Mouse (Mus musculus) liver, embryonic 14.5 days (tissue): ENCODE results near the gene Disp3. TPM values are rescaled to one million over a fixed set of nuclear protein-coding genes. Genes with fewer than 3 reads are reported as not detected.

Source experiments
- ATAC-seq: fragments of 200-750 bp; cut with Nextera tagmentation; 2 replicates; pipeline ENCODE4 v1.8.0; 2017; ENCODE audit warnings: moderate number of reproducible peaks, mild to moderate bottlenecking, moderate library complexity; ENCODE audit not compliant: insufficient read depth
- DNase-seq, 3 experiments: peaks; one replicate each; pipeline ENCODE4 v3.0.0-alpha.2; 2012 to 2013; ENCODE audit warnings: low read depth in 3 of 3, low spot score in 3 of 3
- H3K27ac ChIP-seq: fragments of 300-500 bp; sonication (generic); 2 replicates; pipeline ENCODE4 v1.5.1; 2014; ENCODE audit warnings: moderate library complexity, mild to moderate bottlenecking, control low read depth, inconsistent platforms
- H3K27me3 ChIP-seq: fragments of 300-500 bp; sonication (generic); 2 replicates; pipeline ENCODE4 v1.6.1; 2014; ENCODE audit warnings: mild to moderate bottlenecking, low read length, moderate library complexity; ENCODE audit not compliant: control insufficient read depth, insufficient read depth
- H3K36me3 ChIP-seq: fragments of 300-500 bp; sonication (generic); replicated peaks from 2 replicates; pipeline ENCODE4 v1.6.1; 2014; ENCODE audit warnings: low read depth; ENCODE audit not compliant: control insufficient read depth, insufficient read depth
- H3K4me1 ChIP-seq, 2 experiments: fragments of 200-500 bp in 1 of 2; fragments of 300-500 bp in 1 of 2; sonication (generic) in 1 of 2; replicated peaks; 2 replicates each; pipeline ENCODE4 v1.6.1; 2012 to 2014; ENCODE audit warnings: antibody characterized with exemption in 1 of 2, inconsistent platforms in 1 of 2, low read length in 1 of 2; ENCODE audit not compliant: control insufficient read depth in 2 of 2, insufficient read depth in 2 of 2
- H3K4me2 ChIP-seq: fragments of 300-500 bp; sonication (generic); 2 replicates; pipeline ENCODE4 v1.6.1; 2014; ENCODE audit warnings: low read depth, mild to moderate bottlenecking, control low read depth, moderate library complexity
- H3K4me3 ChIP-seq, 2 experiments: fragments of 200-500 bp in 1 of 2; fragments of 300-500 bp in 1 of 2; sonication (generic) in 1 of 2; 2 replicates each; pipeline ENCODE4 v1.5.1; 2012 to 2014; ENCODE audit warnings: low read depth in 2 of 2, low read length in 2 of 2, mild to moderate bottlenecking in 2 of 2, control low read depth in 1 of 2, inconsistent platforms in 1 of 2, moderate library complexity in 1 of 2; ENCODE audit not compliant: insufficient read depth in 1 of 2
- H3K9ac ChIP-seq: fragments of 300-500 bp; sonication (generic); replicated peaks from 2 replicates; pipeline ENCODE4 v1.6.1; 2014; ENCODE audit warnings: mild to moderate bottlenecking, control low read depth, moderate library complexity
- H3K9me3 ChIP-seq: fragments of 300-500 bp; sonication (generic); 2 replicates; pipeline ENCODE4 v1.6.1; 2016; ENCODE audit warnings: low read length, mixed read lengths; ENCODE audit not compliant: control insufficient read depth
- CTCF ChIP-seq: IDR thresholded peaks from 2 replicates; pipeline ENCODE4 v1.5.1; 2016; ENCODE audit warnings: antibody characterized with exemption, low read depth, control low read depth
- EP300 ChIP-seq: IDR thresholded peaks from 2 replicates; pipeline ENCODE4 v1.6.1; 2016; ENCODE audit warnings: antibody characterized with exemption, low read depth
- WGBS: fragments of 180-500 bp; shearing (Covaris S2); extraction: QIAGEN DNeasy Blood & Tissue Kit; methylation state at CpG from one replicate; pipeline ENCODE4 v1.1.7; 2014; ENCODE audit not compliant: insufficient replicate concordance; 5-methylcytosine and 5-hydroxymethylcytosine counted together
- polyA plus RNA-seq, 2 experiments: library from polyadenylated mRNA; depleted of rRNA in 1 of 2; stranded (reverse) in 1 of 2; unstranded in 1 of 2; fragments of >200 nt; fragmentation: Nextera tagmentation in 1 of 2; extraction: Ambion mirVana in 1 of 2; gene quantifications; 2 replicates each; pipeline versions ENCODE4 v1.2.1 to v1.2.3; 2012 to 2014

Gene Disp3
- polyA plus RNA-seq, 2 experiments = not detected

GRCm38 (mm10) chr4:148315377-148316175 is 27.8 kb upstream of the Disp3 start:
- no peaks in the 10 kb centered on the region for H3K36me3 ChIP-seq
- H3K27me3 ChIP-seq = no peaks in the 10 kb centered on the region
- TF ChIP-seq EP300 (no peak), CTCF (no peak)
- H3K4me1 ChIP-seq = no peaks in the 10 kb centered on the region
- no peaks in the 10 kb centered on the region for H3K9me3 ChIP-seq
- WGBS = 76% methylated on average over 16 of the region's 16 CpGs
- DNase-seq (no peak), ATAC-seq (no peak)
- H3K27ac ChIP-seq = no peak overlapping the region
- H3K9ac ChIP-seq = no peak overlapping the region
- H3K4me2 ChIP-seq = no peak overlapping the region
- H3K4me3 ChIP-seq = no peak overlapping the region

DNA sequence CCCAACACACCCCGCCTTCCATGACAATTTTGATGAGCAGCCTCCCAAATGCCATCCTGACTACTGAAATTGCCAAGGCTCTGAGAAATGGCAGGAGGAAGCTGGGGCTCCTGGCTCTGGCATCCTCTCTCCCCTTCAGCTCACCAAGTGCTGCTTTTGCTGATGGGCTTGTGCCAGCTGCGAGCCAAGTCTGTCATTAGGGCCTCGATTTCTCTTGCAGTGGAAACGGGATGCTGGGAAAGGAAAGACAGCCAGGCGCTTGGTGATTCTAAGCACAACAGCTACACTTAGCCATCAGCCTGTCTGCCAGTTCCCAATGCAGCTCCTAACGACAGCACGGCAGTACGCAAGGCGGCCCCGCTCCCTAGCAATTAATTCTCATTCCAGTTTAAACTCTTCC is 26.6 kb upstream of the Disp3 start:
- no peaks in the 10 kb centered on the region for H3K36me3 ChIP-seq
- H3K4me2 ChIP-seq = no peak overlapping the region
- WGBS = 65% methylated on average over 10 of the region's 10 CpGs
- TF ChIP-seq EP300 = no peak
- TF ChIP-seq CTCF = no peak
- no peaks in the 10 kb centered on the region for H3K4me1 ChIP-seq
- DNase-seq (no peak), ATAC-seq (no peak)
- H3K27me3 ChIP-seq = no peaks in the 10 kb centered on the region
- no peaks in the 10 kb centered on the region for H3K9me3 ChIP-seq
- H3K27ac ChIP-seq = no peak overlapping the region
- no peak overlapping the region for H3K9ac ChIP-seq
- H3K4me3 ChIP-seq = no peak overlapping the region

- DNase-seq (no peak), ATAC-seq (no peak)
- H3K4me2 ChIP-seq = no peak overlapping the region
- no peaks in the 10 kb centered on the region for H3K27me3 ChIP-seq
- no peak overlapping the region for H3K9ac ChIP-seq
- H3K4me3 ChIP-seq = no peak overlapping the region
- TF ChIP-seq CTCF (no peak), EP300 (no peak)
- whole genome bisulfite sequencing = 16% methylated on average over 8 of the region's 8 CpGs
- no peaks in the 10 kb centered on the region for H3K4me1 ChIP-seq
- no peaks in the 10 kb centered on the region for H3K9me3 ChIP-seq
- no peaks in the 10 kb centered on the region for H3K36me3 ChIP-seq
- H3K27ac ChIP-seq = no peak overlapping the region
These were observed 25.8 kb upstream of the Disp3 start for GRCm38 (mm10) chr4:148313601-148314000.

DNA sequence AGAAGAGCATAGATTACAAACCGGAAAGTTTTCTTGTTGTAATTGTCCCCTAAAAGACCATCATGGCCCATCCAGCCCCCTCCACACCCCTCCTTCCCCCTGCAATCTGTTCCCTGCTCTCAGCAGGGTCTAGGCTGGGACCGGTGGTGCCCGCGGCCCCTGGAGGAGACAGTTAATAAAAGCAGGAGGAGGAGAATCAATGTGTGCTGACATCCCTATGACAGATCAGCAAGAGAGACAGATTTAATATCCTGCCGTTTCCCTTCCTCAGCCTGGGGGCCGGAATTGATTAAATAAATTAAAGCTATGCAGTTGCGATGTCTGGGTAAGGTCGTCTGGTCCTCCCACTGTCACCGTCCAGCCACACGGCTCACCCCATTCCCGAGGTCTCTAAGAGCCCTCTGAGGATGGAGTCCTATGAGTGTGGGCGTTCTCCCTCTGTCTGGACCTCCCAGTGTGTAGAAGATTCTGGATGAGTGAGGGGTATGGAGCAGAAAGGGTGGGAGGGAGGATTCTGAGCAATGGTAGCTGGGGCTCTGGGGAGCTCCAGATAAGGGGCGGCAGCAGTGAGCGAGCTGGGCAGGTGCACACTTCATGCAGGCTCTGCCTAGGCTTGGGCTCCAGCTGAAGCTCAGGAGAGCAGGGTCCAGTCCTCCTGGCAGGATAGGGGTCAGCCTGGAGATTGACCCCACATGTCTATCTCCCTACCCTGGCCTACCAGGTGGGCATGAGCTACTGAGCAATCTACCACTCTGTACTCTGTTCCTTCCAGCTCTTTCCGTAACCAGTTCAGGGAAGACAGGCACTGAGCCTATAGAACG is 24.7 kb upstream of the Disp3 start:
- H3K4me2 ChIP-seq = no peak overlapping the region
- ATAC-seq (no peak), DNase-seq (no peak)
- H3K4me1 ChIP-seq = no peaks in the 10 kb centered on the region
- H3K36me3 ChIP-seq = no peaks in the 10 kb centered on the region
- no peak overlapping the region for H3K4me3 ChIP-seq
- WGBS = 70% methylated on average over 16 of the region's 16 CpGs
- no peaks in the 10 kb centered on the region for H3K9me3 ChIP-seq
- no peak overlapping the region for H3K27ac ChIP-seq
- H3K27me3 ChIP-seq = no peaks in the 10 kb centered on the region
- TF ChIP-seq CTCF (no peak), EP300 (no peak)
- H3K9ac ChIP-seq = no peak overlapping the region

- no peak overlapping the region for H3K9ac ChIP-seq
- WGBS = 55% methylated on average over 7 of the region's 7 CpGs
- no peaks in the 10 kb centered on the region for H3K27me3 ChIP-seq
- TF ChIP-seq CTCF = no peak
- no peak for TF ChIP-seq EP300
- H3K27ac ChIP-seq = no peak overlapping the region
- H3K4me3 ChIP-seq = no peak overlapping the region
- H3K4me1 ChIP-seq = no peaks in the 10 kb centered on the region
- no peak for DNase-seq
- H3K36me3 ChIP-seq = no peaks in the 10 kb centered on the region
- ATAC-seq = no peak
- H3K9me3 ChIP-seq = no peaks in the 10 kb centered on the region
- H3K4me2 ChIP-seq = no peak overlapping the region
These were observed 23.1 kb upstream of the Disp3 start for GRCm38 (mm10) chr4:148310845-148311244.
